ENCODE assay signal across 31 mouse cellular contexts in genomic region chr3:138230266-138230665, GRCm38 (mm10). TPM values are rescaled to one million over a fixed set of nuclear protein-coding genes. Genes with fewer than 3 reads are reported as not detected.
DNase-seq lines count a peak whose midpoint lies in the region; ATAC-seq and TF ChIP-seq lines count a peak whose summit lies in the region.
"Had no signal": no experiment of that assay in that cellular context is flagged by ENCODE, and none has a peak within 500 bp of the region (broad histone marks: within the 10 kb centered on the region; RNA-seq: fewer than 3 reads in every experiment).

No protein-coding gene starts in this region.

- H3K4me3 ChIP-seq in heart, embryonic 10.5 days: no peak overlapping the region
- H3K4me3 ChIP-seq in small intestine, adult 2 months (ENCODE audit: low read depth, low read length): no peak overlapping the region
- H3K4me3 ChIP-seq in midbrain, embryonic 14.5 days (replicated peaks; ENCODE audit: low read depth, low read length): no peak overlapping the region
- H3K4me3 ChIP-seq: gastrocnemius, adult 2 months; heart, embryonic 13.5 days; hindbrain, embryonic 12.5 days; hindbrain, embryonic 15.5 days had no signal

- H3K4me1 ChIP-seq in heart, embryonic 10.5 days: 0 out of 2 replicates have a peak, but pooled peaks cover 4% of the 10 kb centered on the region
- peaks cover 20% of the 10 kb centered on the region for H3K4me1 ChIP-seq in small intestine, adult 2 months (ENCODE audit: control insufficient read depth, insufficient read depth, insufficient read length, low read length)
- H3K4me1 ChIP-seq in midbrain, embryonic 14.5 days (ENCODE audit: control insufficient read depth, insufficient read depth, low read length): no peaks in the 10 kb centered on the region
- H3K4me1 ChIP-seq: hindbrain, embryonic 15.5 days had no signal

- H3K9me3 ChIP-seq in heart, embryonic 10.5 days: no peaks in the 10 kb centered on the region
- no peaks in the 10 kb centered on the region for H3K9me3 ChIP-seq in midbrain, embryonic 14.5 days (ENCODE audit: control insufficient read depth, low read length)
- H3K9me3 ChIP-seq: heart, embryonic 13.5 days; hindbrain, embryonic 12.5 days; hindbrain, embryonic 15.5 days had no signal

- no peaks in the 10 kb centered on the region for H3K27me3 ChIP-seq in heart, embryonic 10.5 days (ENCODE audit: insufficient read depth, poor library complexity, severe bottlenecking)
- H3K27me3 ChIP-seq in small intestine, adult 2 months (ENCODE audit: control insufficient read depth, insufficient read depth, low read length): no peaks in the 10 kb centered on the region
- H3K27me3 ChIP-seq in midbrain, embryonic 14.5 days (ENCODE audit: control insufficient read depth, insufficient read depth, low read length): no peaks in the 10 kb centered on the region
- H3K27me3 ChIP-seq: heart, embryonic 13.5 days; hindbrain, embryonic 12.5 days; hindbrain, embryonic 15.5 days had no signal

- H3K9ac ChIP-seq in midbrain, embryonic 14.5 days (replicated peaks; ENCODE audit: low read length): no peak overlapping the region
- H3K9ac ChIP-seq: forebrain, postnatal 0 days; heart, embryonic 13.5 days; hindbrain, embryonic 12.5 days; hindbrain, embryonic 15.5 days had no signal

- H3K36me3 ChIP-seq in heart, embryonic 10.5 days: no peaks in the 10 kb centered on the region
- H3K36me3 ChIP-seq in small intestine, adult 2 months (ENCODE audit: control insufficient read depth, insufficient read depth, low read length): no peaks in the 10 kb centered on the region
- H3K36me3 ChIP-seq in midbrain, embryonic 14.5 days (ENCODE audit: control insufficient read depth, insufficient read depth, low read length): no peaks in the 10 kb centered on the region
- H3K36me3 ChIP-seq: heart, embryonic 13.5 days; hindbrain, embryonic 12.5 days; hindbrain, embryonic 15.5 days had no signal

- H3K4me2 ChIP-seq in midbrain, embryonic 14.5 days (ENCODE audit: low read length): no peak overlapping the region
- H3K4me2 ChIP-seq: heart, embryonic 13.5 days; hindbrain, embryonic 12.5 days; hindbrain, embryonic 15.5 days had no signal

- no peak for ATAC-seq in erythroblast, adult 5-6 weeks (replicated peaks; ENCODE audit: low FRiP score, poor library complexity, severe bottlenecking)
- no peak for ATAC-seq in midbrain, embryonic 14.5 days (ENCODE audit: low FRiP score, low TSS enrichment)
- ATAC-seq: CD4-positive, CD25-positive, alpha-beta regulatory T cell, adult 4 months; forebrain, embryonic 14.5 days; forebrain, postnatal 0 days had no signal

- TF ChIP-seq POLR2A in small intestine, adult 2 months (IDR thresholded peaks at IDR 0.05; ENCODE audit: low read depth, low read length): no peak

- peak; percentile 57 for DNase-seq in heart, embryonic 10.5 days (ENCODE audit: low spot score)
- DNase-seq in heart, postnatal 14 days: no peak
- peak; percentile 42 for DNase-seq in ovary, adult 18-20 months (ENCODE audit: low spot score)
- DNase-seq in ovary, postnatal 36 days (ENCODE audit: low spot score): no peak
- DNase-seq in adrenal gland, postnatal 14 days: peak; percentile 77
- no peak for DNase-seq in midbrain, embryonic 14.5 days
- DNase-seq: cerebellum, adult 11 months; cerebellum, adult 8-10 months; cerebellum, postnatal 10 days; forebrain, postnatal 0 days; gastrocnemius, adult 2 months; gastrocnemius, postnatal 25 days; heart, adult 18-20 months; kidney, adult 18-20 months had no signal

- intact Hi-C loops in heart, postnatal 14 days (cut with DNase I): no loop called here

- no peak for TF ChIP-seq CTCF in small intestine, adult 2 months (IDR thresholded peaks at IDR 0.05; ENCODE audit: extremely low read depth, insufficient read length, insufficient replicate concordance, low read depth, low read length)

- WGBS in heart, embryonic 10.5 days: 78% methylated on average over 3 of the region's 3 CpGs
- 64% methylated on average over 3 of the region's 3 CpGs for WGBS in small intestine, adult 2 months
- 69% methylated on average over 3 of the region's 3 CpGs for WGBS in midbrain, embryonic 14.5 days

- H3K27ac ChIP-seq in heart, embryonic 10.5 days: no peak overlapping the region
- H3K27ac ChIP-seq in small intestine, adult 2 months (ENCODE audit: insufficient read depth, low read depth, low read length): peak overlapping the region; percentile 66; the same call in 1 of the 2 replicates
- H3K27ac ChIP-seq in midbrain, embryonic 14.5 days (replicated peaks; ENCODE audit: low read depth, low read length): no peak overlapping the region
- H3K27ac ChIP-seq: gastrocnemius, adult 2 months; heart, embryonic 13.5 days; hindbrain, embryonic 12.5 days; hindbrain, embryonic 15.5 days had no signal

RNA-seq across cellular contexts. Expression of gene Adh7, which starts 12.7 kb away (rescaled TPM):
- 0.19 TPM in 1 of 2 replicates, not detected in the other for polyA plus RNA-seq in heart, embryonic 10.5 days (2016; fragmentation: Nextera tagmentation; extraction: Ambion mirVana)
- total RNA-seq in heart, postnatal 14 days (2021): under 1 TPM in 1 of 2 experiments, not detected in 1; 0.57 TPM
- 18.2 and 24.3 TPM in 2 replicates for total RNA-seq in adrenal gland, postnatal 14 days (2021)
- polyA plus RNA-seq in small intestine, adult 2 months (2012; rRNA removed): 0.08 and 1.0 TPM in 2 replicates
- total RNA-seq in erythroblast, adult 5-6 weeks (2015; ENCODE audit: low replicate concordance): not detected in 2 replicates
- not detected in 2 replicates for total RNA-seq in erythroblast, adult 5-6 weeks (2017; ENCODE audit: low replicate concordance)
- polyA plus RNA-seq in midbrain, embryonic 14.5 days (2014; fragmentation: Nextera tagmentation; extraction: Ambion mirVana): 1.1 and 1.4 TPM in 2 replicates
- total RNA-seq: hematopoietic stem cell, adult 5-6 weeks; MEL had no signal
- polyA plus RNA-seq: CD4-positive, CD25-positive, alpha-beta regulatory T cell, adult 4 months; embryonic facial prominence, embryonic 11.5 days; intestine, embryonic 14.5 days had no signal

RNA-seq across cellular contexts. Expression of gene Adh1, which starts 30.5 kb away (rescaled TPM):
- 0.99 and 1.0 TPM in 2 replicates for polyA plus RNA-seq in heart, embryonic 10.5 days (2016; fragmentation: Nextera tagmentation; extraction: Ambion mirVana)
- total RNA-seq in heart, postnatal 14 days (2021): 10 to 100 TPM; 43.1 to 64.6 TPM
- 3,758 and 4,029 TPM in 2 replicates for total RNA-seq in adrenal gland, postnatal 14 days (2021)
- 137 and 221 TPM in 2 replicates for polyA plus RNA-seq in small intestine, adult 2 months (2012; rRNA removed)
- total RNA-seq in erythroblast, adult 5-6 weeks (2015; ENCODE audit: low replicate concordance): not detected in 2 replicates
- not detected in 2 replicates for total RNA-seq in erythroblast, adult 5-6 weeks (2017; ENCODE audit: low replicate concordance)
- polyA plus RNA-seq in midbrain, embryonic 14.5 days (2014; fragmentation: Nextera tagmentation; extraction: Ambion mirVana): 0.32 and 0.51 TPM in 2 replicates
- total RNA-seq: hematopoietic stem cell, adult 5-6 weeks had no signal
- polyA plus RNA-seq: embryonic facial prominence, embryonic 11.5 days had no signal

RNA-seq across cellular contexts. Expression of gene 4930579F01Rik, which starts 36.6 kb away (rescaled TPM):
- not detected in 2 replicates for polyA plus RNA-seq in heart, embryonic 10.5 days (2016; fragmentation: Nextera tagmentation; extraction: Ambion mirVana)
- total RNA-seq in heart, postnatal 14 days (2021): not detected
- total RNA-seq in adrenal gland, postnatal 14 days (2021): not detected in 2 replicates
- not detected in 2 replicates for polyA plus RNA-seq in small intestine, adult 2 months (2012; rRNA removed)
- total RNA-seq in erythroblast, adult 5-6 weeks (2015; ENCODE audit: low replicate concordance): not detected in 2 replicates
- total RNA-seq in erythroblast, adult 5-6 weeks (2017; ENCODE audit: low replicate concordance): not detected in 2 replicates
- not detected in 2 replicates for polyA plus RNA-seq in midbrain, embryonic 14.5 days (2014; fragmentation: Nextera tagmentation; extraction: Ambion mirVana)
- total RNA-seq: forebrain, postnatal 0 days; gastrocnemius, adult 2 months; gastrocnemius, postnatal 25 days; heart, adult 18-20 months; heart, postnatal 25 days; hematopoietic stem cell, adult 5-6 weeks; MEL had no signal
- polyA plus RNA-seq: C2C12; CD4-positive, CD25-positive, alpha-beta regulatory T cell, adult 4 months; embryonic facial prominence, embryonic 11.5 days; embryonic facial prominence, embryonic 14.5 days; forebrain, embryonic 11.5 days; forebrain, embryonic 14.5 days; forebrain, postnatal 0 days; frontal cortex, adult 2 months; heart, embryonic 13.5 days; heart, embryonic 16.5 days; hindbrain, embryonic 12.5 days; intestine, embryonic 14.5 days had no signal

Comparison
In these comparisons a context has a peak if more than half of its experiments do, and no peak if none do; other contexts are left out.
1. DNase-seq: peak in heart, embryonic 10.5 days (single experiment), ovary, adult 18-20 months (single experiment) and adrenal gland, postnatal 14 days (single experiment); none in heart, postnatal 14 days (0 of 2), ovary, postnatal 36 days (single experiment) and midbrain, embryonic 14.5 days (single experiment).
2. RNA of gene Adh7, which starts 12.7 kb away (total RNA-seq): 18.2 to 24.3 TPM in adrenal gland, postnatal 14 days; 0.57 TPM in heart, postnatal 14 days and not detected in erythroblast, adult 5-6 weeks; every median in the first group is over 10 times any median in the second.
3. RNA of gene Adh1, which starts 30.5 kb away (total RNA-seq): 3,758 to 4,029 TPM in adrenal gland, postnatal 14 days; 43.1 to 64.6 TPM in heart, postnatal 14 days and not detected in erythroblast, adult 5-6 weeks; every median in the first group is over 10 times any median in the second.